Mouse (Mus musculus) MEL (cell line): Measurements from ENCODE around the gene Nrip1. TPM values are rescaled to one million over a fixed set of nuclear protein-coding genes. Genes with fewer than 3 reads are reported as not detected.

Experiments
- DNase-seq: peaks from one replicate; pipeline ENCODE4 v3.0.0; 2011; ENCODE audit warnings: low read depth, low spot score
- H3K27ac ChIP-seq: 2 replicates; pipeline ENCODE4 v1.5.1; 2012; ENCODE audit warnings: low read depth, mild to moderate bottlenecking, control low read depth, low read length, moderate library complexity; ENCODE audit not compliant: control insufficient read depth
- H3K27me3 ChIP-seq, 2 experiments: fragments of 150-350 bp in 1 of 2; sonication (generic) in 1 of 2; 2 replicates each; pipeline ENCODE4 v1.6.1; 2012; ENCODE audit warnings: low read length in 2 of 2, mild to moderate bottlenecking in 2 of 2, improper control_type of control experiment in 1 of 2, moderate library complexity in 1 of 2; ENCODE audit not compliant: insufficient read depth in 2 of 2, control insufficient read depth in 1 of 2
- H3K36me3 ChIP-seq, 2 experiments: 2 replicates each; pipeline ENCODE4 v1.6.1; 2012 to 2014; ENCODE audit warnings: low read length in 2 of 2, improper control_type of control experiment in 1 of 2, inconsistent platforms in 1 of 2, mild to moderate bottlenecking in 1 of 2; ENCODE audit not compliant: insufficient read depth in 2 of 2, control insufficient read depth in 1 of 2
- H3K4me1 ChIP-seq, 2 experiments: fragments of 150-350 bp in 1 of 2; sonication (generic) in 1 of 2; 2 replicates each; pipeline ENCODE4 v1.6.1; 2012; ENCODE audit warnings: low read length in 2 of 2, improper control_type of control experiment in 1 of 2, mild to moderate bottlenecking in 1 of 2; ENCODE audit not compliant: insufficient read depth in 2 of 2, control insufficient read depth in 1 of 2
- H3K4me3 ChIP-seq, 2 experiments: fragments of 150-350 bp in 1 of 2; sonication (generic) in 1 of 2; 2 replicates each; pipeline ENCODE4 v1.5.1; 2012; ENCODE audit warnings: low read depth in 2 of 2, low read length in 2 of 2, mild to moderate bottlenecking in 2 of 2, moderate library complexity in 2 of 2, control low read depth in 1 of 2, improper control_type of control experiment in 1 of 2; ENCODE audit not compliant: control insufficient read depth in 1 of 2, insufficient read depth in 1 of 2
- H3K79me2 ChIP-seq: 2 replicates; pipeline ENCODE4 v1.6.1; 2012; ENCODE audit warnings: mild to moderate bottlenecking, low read length, moderate library complexity; ENCODE audit not compliant: control insufficient read depth, poor library complexity, insufficient read depth
- H3K9ac ChIP-seq: 2 replicates; pipeline ENCODE4 v1.6.1; 2012; ENCODE audit warnings: low read depth, mild to moderate bottlenecking, control low read depth, low read length, moderate library complexity; ENCODE audit not compliant: control insufficient read depth, poor library complexity, severe bottlenecking
- H3K9me3 ChIP-seq: fragments of 150-350 bp; sonication (generic); replicated peaks from 2 replicates; pipeline ENCODE4 v1.6.1; 2012; ENCODE audit warnings: mild to moderate bottlenecking, low read length, improper control_type of control experiment, moderate library complexity; ENCODE audit not compliant: insufficient read depth
- BHLHE40 ChIP-seq: IDR thresholded peaks from 2 replicates; pipeline ENCODE4 v1.6.1; 2012; ENCODE audit warnings: low read depth, mild to moderate bottlenecking, inconsistent platforms, low read length, improper control_type of control experiment, borderline replicate concordance
- CHD1 ChIP-seq: IDR thresholded peaks from 2 replicates; pipeline ENCODE4 v1.6.1; 2012; ENCODE audit warnings: low read depth, mild to moderate bottlenecking, inconsistent platforms, low read length, improper control_type of control experiment
- CTCF ChIP-seq, 3 experiments: IDR thresholded peaks in 2 of 3; conservative IDR thresholded peaks in 1 of 3; 2 replicates each; pipeline ENCODE4 v1.5.1; 2011 to 2012; ENCODE audit warnings: low read length in 3 of 3, low read depth in 2 of 3, mild to moderate bottlenecking in 2 of 3, improper control_type of control experiment in 1 of 3, inconsistent platforms in 1 of 3, mixed read lengths in 1 of 3, moderate library complexity in 1 of 3; ENCODE audit not compliant: control insufficient read depth in 1 of 3, insufficient read depth in 1 of 3, poor library complexity in 1 of 3, severe bottlenecking in 1 of 3
- ETS1 ChIP-seq: IDR thresholded peaks from 2 replicates; pipeline ENCODE4 v1.6.1; 2012; ENCODE audit warnings: low read depth, mild to moderate bottlenecking, inconsistent platforms, low read length, improper control_type of control experiment, moderate library complexity
- GABPA ChIP-seq: IDR thresholded peaks from 2 replicates; pipeline ENCODE4 v1.6.1; 2012; ENCODE audit warnings: low read depth, mild to moderate bottlenecking, inconsistent platforms, low read length, improper control_type of control experiment, moderate library complexity
- GATA1 ChIP-seq: IDR thresholded peaks from 2 replicates; pipeline ENCODE4 v1.6.1; 2011; ENCODE audit warnings: low read depth, low read length, improper control_type of control experiment
- MAFK ChIP-seq: IDR thresholded peaks from 2 replicates; pipeline ENCODE4 v1.6.1; 2011; ENCODE audit warnings: low read depth, mild to moderate bottlenecking, low read length, improper control_type of control experiment, borderline replicate concordance
- MEF2A ChIP-seq: IDR thresholded peaks from 2 replicates; pipeline ENCODE4 v1.6.1; 2014; ENCODE audit warnings: low read depth, mild to moderate bottlenecking, inconsistent platforms, low read length, improper control_type of control experiment; ENCODE audit not compliant: poor library complexity, insufficient replicate concordance, severe bottlenecking; ENCODE audit errors: extremely low read depth
- MXI1 ChIP-seq: IDR thresholded peaks from 2 replicates; pipeline ENCODE4 v1.6.1; 2011; ENCODE audit warnings: mild to moderate bottlenecking, low read depth, low read length, improper control_type of control experiment
- MYB ChIP-seq: IDR thresholded peaks from 2 replicates; pipeline ENCODE4 v1.6.1; 2011; ENCODE audit warnings: mild to moderate bottlenecking, low read depth, low read length, improper control_type of control experiment
- MYC ChIP-seq: IDR thresholded peaks from 2 replicates; pipeline ENCODE4 v1.6.1; 2011; ENCODE audit warnings: low read depth, mild to moderate bottlenecking, low read length, improper control_type of control experiment, moderate library complexity
- NELFE ChIP-seq: IDR thresholded peaks from 2 replicates; pipeline ENCODE4 v1.6.1; 2011; ENCODE audit warnings: low read depth, low read length, improper control_type of control experiment
- NRF1 ChIP-seq: IDR thresholded peaks from 2 replicates; pipeline ENCODE4 v1.6.1; 2014; ENCODE audit warnings: low read depth, mild to moderate bottlenecking, inconsistent platforms, low read length, improper control_type of control experiment, moderate library complexity; ENCODE audit not compliant: poor library complexity, insufficient read depth, severe bottlenecking
- POLR2A ChIP-seq, 2 experiments: IDR thresholded peaks; 2 replicates each; pipeline ENCODE4 v1.6.1; 2011 to 2012; ENCODE audit warnings: low read length in 2 of 2, mild to moderate bottlenecking in 2 of 2, control low read depth in 1 of 2, improper control_type of control experiment in 1 of 2, low read depth in 1 of 2, moderate library complexity in 1 of 2; ENCODE audit not compliant: control insufficient read depth in 1 of 2, insufficient read depth in 1 of 2, poor library complexity in 1 of 2
- POLR2AphosphoS2 ChIP-seq: IDR thresholded peaks from 2 replicates; pipeline ENCODE4 v1.6.1; 2011; ENCODE audit warnings: low read length, improper control_type of control experiment
- SIN3A ChIP-seq: IDR thresholded peaks from 2 replicates; pipeline ENCODE4 v1.6.1; 2012; ENCODE audit warnings: low read length, improper control_type of control experiment, inconsistent platforms
- SMC3 ChIP-seq: IDR thresholded peaks from 2 replicates; pipeline ENCODE4 v1.6.1; 2011; ENCODE audit warnings: low read depth, low read length, improper control_type of control experiment
- TBP ChIP-seq: IDR thresholded peaks from 2 replicates; pipeline ENCODE4 v1.8.0; 2011; ENCODE audit warnings: low read depth, low read length, improper control_type of control experiment
- USF1 ChIP-seq: IDR thresholded peaks from 2 replicates; pipeline ENCODE4 v1.6.1; 2014; ENCODE audit warnings: low read depth, mild to moderate bottlenecking, inconsistent platforms, low read length, improper control_type of control experiment, moderate library complexity
- USF2 ChIP-seq, 2 experiments: IDR thresholded peaks; 2 replicates each; pipeline ENCODE4 v1.6.1; 2011 to 2012; ENCODE audit warnings: improper control_type of control experiment in 2 of 2, low read length in 2 of 2, borderline replicate concordance in 1 of 2, inconsistent platforms in 1 of 2, low read depth in 1 of 2, mild to moderate bottlenecking in 1 of 2; ENCODE audit not compliant: insufficient read depth in 1 of 2
- ZKSCAN1 ChIP-seq: IDR thresholded peaks from 2 replicates; pipeline ENCODE4 v1.6.1; 2012; ENCODE audit warnings: low read depth, mild to moderate bottlenecking, inconsistent platforms, low read length, improper control_type of control experiment, moderate library complexity
- ZMIZ1 ChIP-seq: IDR thresholded peaks from 2 replicates; pipeline ENCODE4 v1.6.1; 2012; ENCODE audit warnings: low read depth, mild to moderate bottlenecking, inconsistent platforms, low read length, improper control_type of control experiment, moderate library complexity
- polyA plus RNA-seq, 2 experiments: library from polyadenylated mRNA; stranded (reverse) in 1 of 2; unstranded in 1 of 2; fragments of >175 nt in 1 of 2; fragments of >200 nt in 1 of 2; gene quantifications; 2 replicates each; pipeline versions ENCODE4 v1.2.1 to v1.2.4; 2012; ENCODE audit warnings: low replicate concordance in 2 of 2, low read depth in 1 of 2; ENCODE audit not compliant: insufficient read length in 2 of 2, insufficient read depth in 1 of 2, missing spikeins in 1 of 2
- total RNA-seq: library from RNA; depleted of rRNA; stranded (reverse); fragments of 300-350 nt; gene quantifications from 2 replicates; pipeline ENCODE4 v1.2.3, GENCODE M21; 2012

The Nrip1 gene
- total and polyA plus RNA-seq, 3 experiments = 13.6 to 42.6 (median 21.1) TPM

DNA sequence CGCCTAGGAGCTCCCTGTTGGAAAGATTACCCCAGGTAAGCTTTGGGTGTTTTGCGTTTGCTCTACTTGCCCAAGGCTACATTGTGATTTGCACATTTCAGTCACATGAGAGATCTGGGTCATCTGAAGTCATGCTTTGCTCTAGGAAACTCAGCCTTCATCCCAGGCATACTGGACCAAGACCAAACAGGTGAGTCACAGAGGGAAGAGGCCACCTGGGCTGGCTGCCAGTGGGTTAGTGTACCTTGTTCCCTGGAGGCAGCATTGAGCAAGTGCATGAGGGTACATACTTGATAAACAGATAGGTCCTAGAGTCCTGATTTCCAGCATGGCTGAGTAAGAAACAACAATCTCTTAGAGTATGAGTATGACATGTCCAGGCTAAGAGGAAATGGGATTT, 130.8 kb downstream of the Nrip1 start:
- Histone ChIP-seq H3K4me1 (no peaks in the 10 kb centered on the region), H3K27me3 (peaks cover 2 to 6% of the 10 kb centered on the region in 2 experiments), H3K79me2 (no peaks in the 10 kb centered on the region), H3K4me3 (no peak overlapping the region), H3K9me3 (no peaks in the 10 kb centered on the region), H3K36me3 (no peaks in the 10 kb centered on the region), H3K9ac (no peak overlapping the region)
- DNase-seq = no peak
- no peak for TF ChIP-seq ETS1
- no peak for TF ChIP-seq NELFE
- TF ChIP-seq MXI1 = no peak
- no peak for TF ChIP-seq CHD1
- TF ChIP-seq SMC3 = no peak
- TF ChIP-seq MAFK = no peak
- no peak for TF ChIP-seq GABPA
- no peak for TF ChIP-seq TBP
- TF ChIP-seq ZMIZ1 = no peak
- TF ChIP-seq USF1 = no peak
- no peak for TF ChIP-seq NRF1
- TF ChIP-seq SIN3A = no peak
- no peak for TF ChIP-seq USF2 (IDR thresholded peaks at IDR 0.05; ENCODE audit: borderline replicate concordance in 1 of 2, insufficient read depth in 1 of 2, low read depth in 1 of 2, low read length in 2 of 2)
- TF ChIP-seq ZKSCAN1 = no peak
- no peak for TF ChIP-seq CTCF (IDR thresholded peaks at IDR 0.05 in 2 of 3, conservative IDR thresholded peaks at IDR 0.05 in 1 of 3; ENCODE audit: control insufficient read depth in 1 of 3, insufficient read depth in 1 of 3, low read depth in 2 of 3, low read length in 3 of 3, poor library complexity in 1 of 3, severe bottlenecking in 1 of 3)
- no peak for TF ChIP-seq MEF2A
- no peak for TF ChIP-seq POLR2AphosphoS2
- TF ChIP-seq BHLHE40 = no peak
- TF ChIP-seq, all 39 proteins: peak for 0
- no peak overlapping the region for H3K27ac ChIP-seq

DNA sequence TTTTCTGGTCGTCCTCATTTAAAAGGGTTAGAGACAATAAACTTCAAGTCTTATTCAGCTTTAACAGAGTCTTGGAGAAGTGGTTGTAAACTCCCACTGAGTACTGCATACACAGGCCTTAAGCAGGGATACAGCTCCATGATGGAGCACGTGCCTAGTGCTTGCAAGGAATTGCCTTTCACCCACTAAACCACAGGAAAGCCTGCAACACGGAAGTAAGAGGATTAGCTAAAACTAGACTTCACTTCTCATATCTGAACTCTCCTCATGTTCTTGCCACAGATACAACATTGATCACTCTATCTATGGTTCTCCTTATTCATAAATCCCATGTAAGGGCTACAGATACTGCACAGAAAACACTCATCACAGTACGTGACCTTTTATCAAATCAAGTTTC, 132.4 kb downstream of the Nrip1 start:
- no peak for TF ChIP-seq GATA1
- TF ChIP-seq POLR2AphosphoS2 = no peak
- no peak for TF ChIP-seq POLR2A (IDR thresholded peaks at IDR 0.05; ENCODE audit: control insufficient read depth in 1 of 2, insufficient read depth in 1 of 2, low read depth in 1 of 2, low read length in 2 of 2, poor library complexity in 1 of 2)
- no peak for TF ChIP-seq MYC
- no peak for TF ChIP-seq MYB
- TF ChIP-seq NRF1 = no peak
- TF ChIP-seq, all 39 proteins: peak for 0
- no peaks in the 10 kb centered on the region for H3K36me3 ChIP-seq
- H3K4me1 ChIP-seq = no peaks in the 10 kb centered on the region
- H3K4me3 ChIP-seq = no peak overlapping the region
- H3K9ac ChIP-seq = no peak overlapping the region
- no peak overlapping the region for H3K27ac ChIP-seq
- peaks cover 2 to 6% of the 10 kb centered on the region in 2 experiments for H3K27me3 ChIP-seq
- H3K9me3 ChIP-seq = no peaks in the 10 kb centered on the region
- H3K79me2 ChIP-seq = no peaks in the 10 kb centered on the region
- DNase-seq = no peak
